ENCODE assay signal across 16 mouse cellular contexts in the genomic region with DNA sequence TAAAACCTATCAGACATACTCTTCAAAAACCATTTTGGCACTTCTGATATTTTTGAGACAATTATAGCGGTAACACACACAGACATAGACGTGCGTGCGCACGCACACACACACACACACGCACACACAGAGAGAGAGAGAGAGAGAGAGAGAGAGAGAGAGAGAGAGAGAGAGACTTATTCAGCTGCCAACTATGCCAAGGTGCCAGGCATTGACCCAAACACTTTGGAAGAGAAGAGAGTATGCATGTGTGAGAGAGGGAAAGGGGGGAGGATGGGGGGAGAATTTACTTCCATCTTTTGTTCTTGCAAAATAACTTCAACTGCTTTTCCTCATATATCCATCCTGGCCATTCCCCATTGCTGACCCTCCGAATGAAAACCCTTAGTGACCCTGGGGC.
"Had no signal": no experiment of that assay in that cellular context is flagged by ENCODE, and none has a peak within 500 bp of the region (broad histone marks: within the 10 kb centered on the region; RNA-seq: fewer than 3 reads in every experiment).

No protein-coding gene starts in this region.

- DNase-seq: heart, postnatal 10 days; heart, postnatal 14 days; heart, postnatal 36 days; heart, postnatal 4 days; kidney, adult 11 months; kidney, adult 18-20 months; kidney, adult 2 months; kidney, adult 8-10 months; kidney, adult 9 months; kidney, postnatal 10 days; kidney, postnatal 14 days; kidney, postnatal 25 days; kidney, postnatal 36 days; kidney, postnatal 4 days; layer of hippocampus, adult 9-11 months; layer of hippocampus, postnatal 36 days had no signal
